Mouse (Mus musculus): ENCODE measurements at regions not wholly inside any gene's neighbourhood (a gene's known extent, or its start where the extent isn't known, plus 50 kb on each side); places are given as distances from the start of the nearest gene placed in this dataset.

GRCm38 (mm10) chr9:98721381-98721780 is 119.9 kb upstream of the Mrps22 start:
- WGBS: 91% methylated on average over 5 of the region's 5 CpGs
- ATAC-seq (ENCODE audit: low FRiP score): no peak
- Histone ChIP-seq H3K27me3 (ENCODE audit: control insufficient read depth, insufficient read depth, low read length) (no peaks in the 10 kb centered on the region), H3K4me3 (ENCODE audit: low read depth, low read length) (no peak overlapping the region), H3K9me3 (ENCODE audit: control insufficient read depth, low read length) (no peaks in the 10 kb centered on the region), H3K4me1 (replicated peaks; ENCODE audit: control insufficient read depth, insufficient read depth, low read length) (no peaks in the 10 kb centered on the region), H3K9ac (ENCODE audit: low read depth, low read length) (no peak overlapping the region), H3K4me2 (replicated peaks; ENCODE audit: low read depth, low read length) (no peak overlapping the region), H3K27ac (ENCODE audit: low read depth, low read length) (no peak overlapping the region), H3K36me3 (ENCODE audit: control insufficient read depth, insufficient read depth, low read length) (no peaks in the 10 kb centered on the region)
- no peak for DNase-seq (ENCODE audit: low spot score)

GRCm38 (mm10) chr9:98717701-98718270 is 116.3 kb upstream of the Mrps22 start:
- Histone ChIP-seq H3K9ac (ENCODE audit: low read depth, low read length) (no peak overlapping the region), H3K27ac (ENCODE audit: low read depth, low read length) (no peak overlapping the region), H3K4me3 (ENCODE audit: low read depth, low read length) (no peak overlapping the region), H3K36me3 (ENCODE audit: control insufficient read depth, insufficient read depth, low read length) (no peaks in the 10 kb centered on the region), H3K4me1 (replicated peaks; ENCODE audit: control insufficient read depth, insufficient read depth, low read length) (no peaks in the 10 kb centered on the region), H3K4me2 (replicated peaks; ENCODE audit: low read depth, low read length) (no peak overlapping the region), H3K27me3 (ENCODE audit: control insufficient read depth, insufficient read depth, low read length) (no peaks in the 10 kb centered on the region), H3K9me3 (ENCODE audit: control insufficient read depth, low read length) (no peaks in the 10 kb centered on the region)
- DNase-seq (ENCODE audit: low spot score) (no peak), ATAC-seq (ENCODE audit: low FRiP score) (no peak)
- 84% methylated on average over 11 of the region's 11 CpGs for WGBS

- Histone ChIP-seq H3K27me3 (ENCODE audit: control insufficient read depth, insufficient read depth, low read length) (no peaks in the 10 kb centered on the region), H3K27ac (ENCODE audit: low read depth, low read length) (no peak overlapping the region), H3K9ac (ENCODE audit: low read depth, low read length) (no peak overlapping the region), H3K9me3 (ENCODE audit: control insufficient read depth, low read length) (no peaks in the 10 kb centered on the region), H3K4me2 (replicated peaks; ENCODE audit: low read depth, low read length) (no peak overlapping the region), H3K36me3 (ENCODE audit: control insufficient read depth, insufficient read depth, low read length) (no peaks in the 10 kb centered on the region), H3K4me1 (replicated peaks; ENCODE audit: control insufficient read depth, insufficient read depth, low read length) (no peaks in the 10 kb centered on the region), H3K4me3 (ENCODE audit: low read depth, low read length) (no peak overlapping the region)
- no peak for ATAC-seq (ENCODE audit: low FRiP score)
- no peak for DNase-seq (ENCODE audit: low spot score)
- WGBS: 82% methylated on average over 9 of the region's 9 CpGs
Measured at GRCm38 (mm10) chr9:98714661-98715060, 113.2 kb upstream of the Mrps22 start.

GRCm38 (mm10) chr9:98712826-98713225 is 111.4 kb upstream of the Mrps22 start:
- Histone ChIP-seq H3K36me3 (ENCODE audit: control insufficient read depth, insufficient read depth, low read length) (no peaks in the 10 kb centered on the region), H3K9ac (ENCODE audit: low read depth, low read length) (no peak overlapping the region), H3K4me3 (ENCODE audit: low read depth, low read length) (no peak overlapping the region), H3K27me3 (ENCODE audit: control insufficient read depth, insufficient read depth, low read length) (no peaks in the 10 kb centered on the region), H3K4me2 (replicated peaks; ENCODE audit: low read depth, low read length) (no peak overlapping the region), H3K9me3 (ENCODE audit: control insufficient read depth, low read length) (no peaks in the 10 kb centered on the region), H3K4me1 (replicated peaks; ENCODE audit: control insufficient read depth, insufficient read depth, low read length) (no peaks in the 10 kb centered on the region), H3K27ac (ENCODE audit: low read depth, low read length) (no peak overlapping the region)
- ATAC-seq (ENCODE audit: low FRiP score): no peak
- DNase-seq (ENCODE audit: low spot score): no peak
- WGBS: 92% methylated on average over 7 of the region's 7 CpGs

GRCm38 (mm10) chr9:98712023-98712563 is 110.6 kb upstream of the Mrps22 start:
- WGBS: 79% methylated on average over 8 of the region's 8 CpGs
- Histone ChIP-seq H3K4me1 (replicated peaks; ENCODE audit: control insufficient read depth, insufficient read depth, low read length) (no peaks in the 10 kb centered on the region), H3K9me3 (ENCODE audit: control insufficient read depth, low read length) (no peaks in the 10 kb centered on the region), H3K27ac (ENCODE audit: low read depth, low read length) (no peak overlapping the region), H3K4me2 (replicated peaks; ENCODE audit: low read depth, low read length) (no peak overlapping the region), H3K4me3 (ENCODE audit: low read depth, low read length) (no peak overlapping the region), H3K27me3 (ENCODE audit: control insufficient read depth, insufficient read depth, low read length) (no peaks in the 10 kb centered on the region), H3K9ac (ENCODE audit: low read depth, low read length) (no peak overlapping the region), H3K36me3 (ENCODE audit: control insufficient read depth, insufficient read depth, low read length) (no peaks in the 10 kb centered on the region)
- ATAC-seq (ENCODE audit: low FRiP score): no peak
- DNase-seq (ENCODE audit: low spot score): no peak

GRCm38 (mm10) chr9:98710155-98710710 is 108.8 kb upstream of the Mrps22 start:
- Histone ChIP-seq H3K4me2 (replicated peaks; ENCODE audit: low read depth, low read length) (no peak overlapping the region), H3K9ac (ENCODE audit: low read depth, low read length) (no peak overlapping the region), H3K4me3 (ENCODE audit: low read depth, low read length) (no peak overlapping the region), H3K27me3 (ENCODE audit: control insufficient read depth, insufficient read depth, low read length) (no peaks in the 10 kb centered on the region), H3K9me3 (ENCODE audit: control insufficient read depth, low read length) (no peaks in the 10 kb centered on the region), H3K36me3 (ENCODE audit: control insufficient read depth, insufficient read depth, low read length) (no peaks in the 10 kb centered on the region), H3K27ac (ENCODE audit: low read depth, low read length) (no peak overlapping the region), H3K4me1 (replicated peaks; ENCODE audit: control insufficient read depth, insufficient read depth, low read length) (no peaks in the 10 kb centered on the region)
- ATAC-seq (ENCODE audit: low FRiP score) (no peak), DNase-seq (ENCODE audit: low spot score) (no peak)
- WGBS: 77% methylated on average over 9 of the region's 9 CpGs

- H3K27me3 ChIP-seq (ENCODE audit: control insufficient read depth, insufficient read depth, low read length): no peaks in the 10 kb centered on the region
- H3K36me3 ChIP-seq (ENCODE audit: control insufficient read depth, insufficient read depth, low read length): no peaks in the 10 kb centered on the region
- DNase-seq (ENCODE audit: low spot score) (no peak), ATAC-seq (ENCODE audit: low FRiP score) (no peak)
- no peak overlapping the region for H3K4me3 ChIP-seq (ENCODE audit: low read depth, low read length)
- H3K4me2 ChIP-seq (replicated peaks; ENCODE audit: low read depth, low read length): no peak overlapping the region
- H3K27ac ChIP-seq (ENCODE audit: low read depth, low read length): no peak overlapping the region
- 65% methylated on average over 18 of the region's 18 CpGs for WGBS
- H3K9ac ChIP-seq (ENCODE audit: low read depth, low read length): no peak overlapping the region
- no peaks in the 10 kb centered on the region for H3K4me1 ChIP-seq (replicated peaks; ENCODE audit: control insufficient read depth, insufficient read depth, low read length)
- no peaks in the 10 kb centered on the region for H3K9me3 ChIP-seq (ENCODE audit: control insufficient read depth, low read length)
Measured at GRCm38 (mm10) chr9:98708001-98708680, 106.7 kb upstream of the Mrps22 start.

- no peak for ATAC-seq (ENCODE audit: low FRiP score)
Measured at GRCm38 (mm10) chr9:98707491-98707890, 106.0 kb upstream of the Mrps22 start.

GRCm38 (mm10) chr9:98704131-98704530 is 102.7 kb upstream of the Mrps22 start:
- no peak for DNase-seq (ENCODE audit: low spot score)
- no peak for ATAC-seq (ENCODE audit: low FRiP score)
- Histone ChIP-seq H3K27me3 (ENCODE audit: control insufficient read depth, insufficient read depth, low read length) (no peaks in the 10 kb centered on the region), H3K27ac (ENCODE audit: low read depth, low read length) (no peak overlapping the region), H3K36me3 (ENCODE audit: control insufficient read depth, insufficient read depth, low read length) (no peaks in the 10 kb centered on the region), H3K4me3 (ENCODE audit: low read depth, low read length) (no peak overlapping the region), H3K9me3 (ENCODE audit: control insufficient read depth, low read length) (no peaks in the 10 kb centered on the region), H3K4me2 (replicated peaks; ENCODE audit: low read depth, low read length) (no peak overlapping the region), H3K4me1 (replicated peaks; ENCODE audit: control insufficient read depth, insufficient read depth, low read length) (no peaks in the 10 kb centered on the region), H3K9ac (ENCODE audit: low read depth, low read length) (no peak overlapping the region)
- WGBS: 23% methylated on average over 5 of the region's 5 CpGs

More at GRCm38 (mm10) chr9:98707491-98707890, 106.0 kb upstream of the Mrps22 start:
- Histone ChIP-seq H3K9ac (ENCODE audit: low read depth, low read length) (no peak overlapping the region), H3K36me3 (ENCODE audit: control insufficient read depth, insufficient read depth, low read length) (no peaks in the 10 kb centered on the region), H3K4me1 (replicated peaks; ENCODE audit: control insufficient read depth, insufficient read depth, low read length) (no peaks in the 10 kb centered on the region), H3K27ac (ENCODE audit: low read depth, low read length) (no peak overlapping the region), H3K9me3 (ENCODE audit: control insufficient read depth, low read length) (no peaks in the 10 kb centered on the region), H3K4me2 (replicated peaks; ENCODE audit: low read depth, low read length) (no peak overlapping the region), H3K4me3 (ENCODE audit: low read depth, low read length) (no peak overlapping the region), H3K27me3 (ENCODE audit: control insufficient read depth, insufficient read depth, low read length) (no peaks in the 10 kb centered on the region)
- no peak for DNase-seq (ENCODE audit: low spot score)
- WGBS: 85% methylated on average over 6 of the region's 6 CpGs
